8 mouse cellular contexts compared by ENCODE assay signal in the genomic region with DNA sequence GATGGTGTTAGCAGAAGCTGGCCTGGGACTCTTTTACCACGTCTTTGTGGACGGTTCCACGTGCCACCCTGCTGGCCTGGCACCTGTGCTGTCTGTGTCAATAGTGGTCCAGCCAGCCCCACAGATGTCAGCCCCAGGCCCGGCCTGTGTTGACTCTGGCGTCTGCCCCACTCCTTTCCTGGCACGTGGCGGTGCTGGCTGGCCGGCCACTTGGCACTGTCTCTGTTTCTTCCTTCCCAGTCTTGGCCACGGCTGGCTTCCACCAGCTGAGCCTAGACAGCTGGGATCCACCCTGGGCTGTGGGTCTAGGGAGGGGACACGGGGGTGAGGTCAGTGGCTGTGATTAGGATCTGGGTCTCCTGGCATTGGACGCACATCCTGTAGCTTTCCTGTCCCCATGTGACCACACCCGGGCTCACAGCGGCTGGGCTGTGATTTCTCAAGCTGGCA. TPM values are rescaled to one million over a fixed set of nuclear protein-coding genes. Genes with fewer than 3 reads are reported as not detected.
A peak's percentile ranks its signal among the peaks of the same experiment; 100 is the strongest.
DNase-seq lines count a peak whose midpoint lies in the region; ATAC-seq and TF ChIP-seq lines count a peak whose summit lies in the region.
"Had no signal": no experiment of that assay in that cellular context is flagged by ENCODE, and none has a peak within 500 bp of the region (broad histone marks: within the 10 kb centered on the region; RNA-seq: fewer than 3 reads in every experiment).

No protein-coding gene starts in this region.

- no peak for TF ChIP-seq CTCF in brain, embryonic 14.5 days (IDR thresholded peaks at IDR 0.05; ENCODE audit: borderline replicate concordance, extremely low read depth, insufficient read depth, insufficient read length)
- TF ChIP-seq CTCF in olfactory bulb, adult 2 months (IDR thresholded peaks at IDR 0.05; ENCODE audit: insufficient read depth, low read depth, low read length): 0 out of 2 replicates have a peak, but pooled peaks have one; percentile 9

- peaks cover 80% of the 10 kb centered on the region for H3K4me1 ChIP-seq in intestine, embryonic 16.5 days (ENCODE audit: control insufficient read depth, insufficient read depth, low read length)
- peaks cover 32% of the 10 kb centered on the region for H3K4me1 ChIP-seq in limb, embryonic 14.5 days (ENCODE audit: control insufficient read depth, insufficient read depth, low read length)
- peaks cover 63% of the 10 kb centered on the region for H3K4me1 ChIP-seq in olfactory bulb, adult 2 months (ENCODE audit: control insufficient read depth, insufficient read depth, low read length)

- WGBS in intestine, embryonic 16.5 days: 45% methylated on average over 13 of the region's 13 CpGs
- WGBS in limb, embryonic 14.5 days: 58% methylated on average over 13 of the region's 13 CpGs
- WGBS in olfactory bulb, adult 2 months: 36% methylated on average over 13 of the region's 13 CpGs

- H3K36me3 ChIP-seq in intestine, embryonic 16.5 days (ENCODE audit: control insufficient read depth, insufficient read depth, low read length): peaks cover 24% of the 10 kb centered on the region; the same call in 1 of the 2 replicates
- H3K36me3 ChIP-seq in limb, embryonic 14.5 days (ENCODE audit: control insufficient read depth, insufficient read depth, low read length): peaks cover 55% of the 10 kb centered on the region

- peak overlapping the region; percentile 49 for H3K27ac ChIP-seq in intestine, embryonic 16.5 days (ENCODE audit: low read length)
- H3K27ac ChIP-seq in limb, embryonic 14.5 days (replicated peaks; ENCODE audit: low read depth, low read length): 0 out of 2 replicates have a peak overlapping the region, but pooled peaks have one; percentile 26
- H3K27ac ChIP-seq in olfactory bulb, adult 2 months (ENCODE audit: insufficient read depth, low read depth, low read length): peak overlapping the region; percentile 27; the same call in 1 of the 2 replicates

- no peak overlapping the region for H3K4me2 ChIP-seq in intestine, embryonic 16.5 days (ENCODE audit: low read depth, low read length)
- H3K4me2 ChIP-seq in limb, embryonic 14.5 days (replicated peaks; ENCODE audit: low read depth, low read length, severe bottlenecking): no peak overlapping the region

- DNase-seq in adipocyte (ENCODE audit: low spot score): peak; percentile 95
- DNase-seq in brain, embryonic 14.5 days (ENCODE audit: low read depth): peak; percentile 62
- peak; percentile 85 to 89 for DNase-seq in gastrocnemius, postnatal 4 days (ENCODE audit: low spot score in 2 of 2)
- DNase-seq in limb, embryonic 14.5 days (ENCODE audit: low spot score): peak; percentile 59
- no peak for DNase-seq in thymus, postnatal 10 days (ENCODE audit: low spot score in 2 of 2)

- no peaks in the 10 kb centered on the region for H3K9me3 ChIP-seq in intestine, embryonic 16.5 days (ENCODE audit: control insufficient read depth, low read length)
- H3K9me3 ChIP-seq in limb, embryonic 14.5 days (ENCODE audit: control insufficient read depth, low read length): no peaks in the 10 kb centered on the region

- H3K4me3 ChIP-seq in intestine, embryonic 16.5 days (ENCODE audit: low read length): no peak overlapping the region
- no peak overlapping the region for H3K4me3 ChIP-seq in limb, embryonic 14.5 days (replicated peaks; ENCODE audit: low read length)
- H3K4me3 ChIP-seq in olfactory bulb, adult 2 months (ENCODE audit: insufficient read depth, low read depth, low read length): no peak overlapping the region

- no peaks in the 10 kb centered on the region for H3K27me3 ChIP-seq in intestine, embryonic 16.5 days (replicated peaks; ENCODE audit: control insufficient read depth, insufficient read depth, low read length)
- no peaks in the 10 kb centered on the region for H3K27me3 ChIP-seq in limb, embryonic 14.5 days (ENCODE audit: control insufficient read depth, insufficient read depth, low read length)

- TF ChIP-seq POLR2A in brain, embryonic 14.5 days (IDR thresholded peaks at IDR 0.05; ENCODE audit: borderline replicate concordance, extremely low read depth, insufficient read depth, insufficient read length, poor library complexity, severe bottlenecking): no peak
- TF ChIP-seq POLR2A in limb, embryonic 14.5 days (IDR thresholded peaks at IDR 0.05; ENCODE audit: borderline replicate concordance, extremely low read depth, insufficient read depth, insufficient read length): no peak
- no peak for TF ChIP-seq POLR2A in olfactory bulb, adult 2 months (IDR thresholded peaks at IDR 0.05; ENCODE audit: insufficient read depth, low read depth, low read length)

- peak overlapping the region; percentile 47 for H3K9ac ChIP-seq in intestine, embryonic 16.5 days (ENCODE audit: low read depth, low read length)
- H3K9ac ChIP-seq in limb, embryonic 14.5 days (ENCODE audit: low read depth, low read length, severe bottlenecking): no peak overlapping the region

- ATAC-seq in intestine, embryonic 16.5 days: 0 out of 2 replicates have a peak, but pooled peaks have one; percentile 4
- ATAC-seq in limb, embryonic 14.5 days (ENCODE audit: low FRiP score, low read depth): peak; percentile 35

RNA-seq across cellular contexts. Expression of a gene that starts 7.5 kb away (rescaled TPM):
- 5.2 and 7.0 TPM in 2 replicates for polyA plus RNA-seq in brain, embryonic 14.5 days (2012; rRNA removed)
- 1 to 10 TPM; 4.5 to 4.9 TPM for total RNA-seq in gastrocnemius, postnatal 4 days (2021)
- polyA plus RNA-seq in intestine, embryonic 16.5 days (2015; fragmentation: Nextera tagmentation; extraction: Ambion mirVana): 19.4 and 22.1 TPM in 2 replicates
- 8.6 and 12.6 TPM in 2 replicates for polyA plus RNA-seq in limb, embryonic 14.5 days (2012; rRNA removed)
- 4.8 and 5.0 TPM in 2 replicates for polyA plus RNA-seq in limb, embryonic 14.5 days (2014; fragmentation: Nextera tagmentation; extraction: Ambion mirVana)
- not detected in 2 replicates for polyA plus RNA-seq in olfactory bulb, adult 2 months (2012; ENCODE audit: insufficient read depth, insufficient read length, low replicate concordance, missing spikeins)

RNA-seq across cellular contexts. Expression of a gene that starts 13.3 kb away (rescaled TPM):
- 195 and 197 TPM in 2 replicates for polyA plus RNA-seq in brain, embryonic 14.5 days (2012; rRNA removed)
- 100 to 1,000 TPM in 1 of 2 experiments, 10 to 100 TPM in 1; 97.9 to 102 TPM for total RNA-seq in gastrocnemius, postnatal 4 days (2021)
- 105 and 116 TPM in 2 replicates for polyA plus RNA-seq in intestine, embryonic 16.5 days (2015; fragmentation: Nextera tagmentation; extraction: Ambion mirVana)
- 158 and 219 TPM in 2 replicates for polyA plus RNA-seq in limb, embryonic 14.5 days (2012; rRNA removed)
- polyA plus RNA-seq in limb, embryonic 14.5 days (2014; fragmentation: Nextera tagmentation; extraction: Ambion mirVana): 141 and 152 TPM in 2 replicates
- polyA plus RNA-seq in olfactory bulb, adult 2 months (2012; ENCODE audit: insufficient read depth, insufficient read length, low replicate concordance, missing spikeins): not detected in 2 replicates

RNA-seq across cellular contexts. Expression of a gene that starts 17.5 kb away (rescaled TPM):
- polyA plus RNA-seq in brain, embryonic 14.5 days (2012; rRNA removed): 4.1 and 4.4 TPM in 2 replicates
- total RNA-seq in gastrocnemius, postnatal 4 days (2021): under 1 TPM; 0.41 to 0.56 TPM
- 0.68 and 0.69 TPM in 2 replicates for polyA plus RNA-seq in intestine, embryonic 16.5 days (2015; fragmentation: Nextera tagmentation; extraction: Ambion mirVana)
- 2.5 and 2.8 TPM in 2 replicates for polyA plus RNA-seq in limb, embryonic 14.5 days (2012; rRNA removed)
- polyA plus RNA-seq in limb, embryonic 14.5 days (2014; fragmentation: Nextera tagmentation; extraction: Ambion mirVana): 0.17 and 0.26 TPM in 2 replicates
- polyA plus RNA-seq in olfactory bulb, adult 2 months (2012; ENCODE audit: insufficient read depth, insufficient read length, low replicate concordance, missing spikeins): not detected in 2 replicates

RNA-seq across cellular contexts. Expression of a gene that starts 23.6 kb away (rescaled TPM):
- not detected in 2 replicates for polyA plus RNA-seq in brain, embryonic 14.5 days (2012; rRNA removed)
- total RNA-seq in gastrocnemius, postnatal 4 days (2021): not detected
- polyA plus RNA-seq in intestine, embryonic 16.5 days (2015; fragmentation: Nextera tagmentation; extraction: Ambion mirVana): 2.1 and 7.8 TPM in 2 replicates
- polyA plus RNA-seq in limb, embryonic 14.5 days (2012; rRNA removed): not detected in 2 replicates
- polyA plus RNA-seq in limb, embryonic 14.5 days (2014; fragmentation: Nextera tagmentation; extraction: Ambion mirVana): 6.6 TPM in 1 of 2 replicates, not detected in the other
- not detected in 2 replicates for polyA plus RNA-seq in olfactory bulb, adult 2 months (2012; ENCODE audit: insufficient read depth, insufficient read length, low replicate concordance, missing spikeins)
- total RNA-seq: neutrophil, adult 5-6 weeks had no signal

RNA-seq across cellular contexts. Expression of a gene that starts 25.6 kb away (rescaled TPM):
- polyA plus RNA-seq in brain, embryonic 14.5 days (2012; rRNA removed): 84.7 and 92.6 TPM in 2 replicates
- total RNA-seq in gastrocnemius, postnatal 4 days (2021): 10 to 100 TPM; 39.4 to 41.1 TPM
- 34.1 and 37.2 TPM in 2 replicates for polyA plus RNA-seq in intestine, embryonic 16.5 days (2015; fragmentation: Nextera tagmentation; extraction: Ambion mirVana)
- 54.6 and 73.8 TPM in 2 replicates for polyA plus RNA-seq in limb, embryonic 14.5 days (2012; rRNA removed)
- polyA plus RNA-seq in limb, embryonic 14.5 days (2014; fragmentation: Nextera tagmentation; extraction: Ambion mirVana): 33.4 and 38.3 TPM in 2 replicates
- not detected in 2 replicates for polyA plus RNA-seq in olfactory bulb, adult 2 months (2012; ENCODE audit: insufficient read depth, insufficient read length, low replicate concordance, missing spikeins)

Comparison
In these comparisons a context has a peak if more than half of its experiments do, and no peak if none do; other contexts are left out.
1. DNase-seq: peak in adipocyte (single experiment), brain, embryonic 14.5 days (single experiment), gastrocnemius, postnatal 4 days (2 of 2) and limb, embryonic 14.5 days (single experiment); none in thymus, postnatal 10 days (0 of 2).
2. Peak in every context shown above with its lines, with median percentiles within 50 percentile points of each other: H3K27ac ChIP-seq.